Mouse (Mus musculus) urinary bladder, adult 18-20 months (tissue): Measurements from ENCODE around the gene Prkn.

Experiments
- DNase-seq, 2 experiments: peaks; one replicate each; pipeline ENCODE4 v3.0.0; 2022; ENCODE audit warnings: low spot score in 2 of 2, mixed read lengths in 2 of 2

The Prkn gene

DNA sequence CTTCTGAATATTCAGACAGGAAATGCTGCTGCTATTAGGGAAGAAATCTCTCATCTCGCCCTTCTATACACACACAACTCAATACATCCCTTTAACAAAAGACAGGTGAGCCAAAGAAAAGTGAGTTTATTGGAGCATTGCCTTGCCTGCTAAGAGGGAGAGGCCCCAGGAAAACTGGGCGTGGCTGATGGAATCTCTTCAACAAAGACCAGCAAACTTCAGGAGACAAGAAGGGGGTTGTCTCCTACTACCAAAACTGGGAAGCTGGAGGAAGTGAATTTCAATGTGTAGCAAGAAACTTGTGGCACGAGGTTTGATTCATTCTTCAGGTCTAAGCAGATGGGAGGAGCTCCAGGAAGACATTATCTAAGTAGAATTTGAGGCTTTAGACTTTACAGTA lies 989.3 kb downstream of the Prkn start:
- DNase-seq, result no peak

DNA sequence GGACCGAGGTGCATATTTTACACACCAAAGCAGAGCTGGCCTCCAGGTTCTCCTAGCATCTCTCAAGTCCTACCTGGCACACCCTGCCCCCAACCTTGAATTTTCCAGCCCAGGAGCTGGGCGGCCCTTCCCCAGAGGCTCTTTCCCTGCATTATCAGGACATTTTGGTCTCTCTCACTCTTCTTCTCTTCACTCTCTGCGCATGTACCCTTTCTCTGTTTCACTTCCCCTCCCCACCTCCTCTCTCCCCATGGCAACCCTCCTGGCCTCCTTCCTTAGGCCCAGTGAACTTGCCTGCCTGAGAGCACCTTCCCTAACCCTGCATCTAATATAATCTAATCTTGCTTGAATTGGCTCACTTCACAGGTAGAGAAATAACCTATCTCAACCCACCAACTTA lies 996.9 kb downstream of the Prkn start:
- no peak for DNase-seq

- DNase-seq, result no peak
These were observed 1004.3 kb downstream of the Prkn start for GRCm38 (mm10) chr17:11844436-11844835.

- DNase-seq, result no peak
These were observed 1004.8 kb downstream of the Prkn start for GRCm38 (mm10) chr17:11844989-11845388.

- no peak for DNase-seq
These were observed 1005.3 kb downstream of the Prkn start for GRCm38 (mm10) chr17:11845506-11845905.

GRCm38 (mm10) chr17:11854571-11854970 lies 1014.4 kb downstream of the Prkn start:
- DNase-seq, result no peak

GRCm38 (mm10) chr17:11858772-11859405 lies 1018.7 kb downstream of the Prkn start:
- DNase-seq, result no peak

DNA sequence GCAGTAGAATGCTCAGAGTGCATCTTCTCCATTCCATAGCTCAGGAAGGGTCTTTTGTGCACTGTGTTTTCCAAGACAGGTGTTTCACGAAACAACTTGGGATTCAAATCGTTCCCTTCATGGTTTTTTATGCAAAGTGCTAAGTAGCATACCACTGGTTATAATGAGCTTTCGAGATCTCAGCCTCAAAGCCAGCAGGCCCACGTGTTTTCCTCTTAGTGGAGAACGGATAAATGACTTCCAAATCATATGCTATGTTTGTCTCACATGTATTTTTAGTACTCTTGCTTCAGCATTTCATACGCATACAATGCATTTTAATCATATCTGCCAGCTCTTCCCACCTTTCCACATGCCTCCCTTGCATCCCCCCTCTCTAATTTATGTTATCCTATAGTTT lies 1021.0 kb downstream of the Prkn start:
- no peak for DNase-seq

- no peak for DNase-seq
These were observed 1022.2 kb downstream of the Prkn start for GRCm38 (mm10) chr17:11862360-11862759.

DNA sequence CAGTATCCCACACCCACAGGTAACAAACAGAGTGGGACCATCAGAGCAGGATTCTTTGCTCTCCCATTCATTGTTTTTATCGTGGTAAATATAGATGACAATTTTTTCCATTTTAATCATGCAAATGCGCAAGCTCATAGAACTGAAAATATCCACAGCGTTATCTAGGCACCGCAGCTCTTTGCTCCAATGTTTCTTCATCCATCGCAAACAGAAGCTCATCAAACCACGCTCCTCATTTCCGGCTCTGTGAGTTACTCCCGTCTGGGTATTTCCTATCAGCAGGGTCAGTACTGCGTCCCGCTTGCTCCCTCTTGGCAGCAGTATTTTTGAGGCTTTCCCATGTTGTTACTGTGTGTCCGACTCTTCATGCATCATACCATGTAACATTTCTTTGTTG lies 1022.8 kb downstream of the Prkn start:
- no peak for DNase-seq

DNA sequence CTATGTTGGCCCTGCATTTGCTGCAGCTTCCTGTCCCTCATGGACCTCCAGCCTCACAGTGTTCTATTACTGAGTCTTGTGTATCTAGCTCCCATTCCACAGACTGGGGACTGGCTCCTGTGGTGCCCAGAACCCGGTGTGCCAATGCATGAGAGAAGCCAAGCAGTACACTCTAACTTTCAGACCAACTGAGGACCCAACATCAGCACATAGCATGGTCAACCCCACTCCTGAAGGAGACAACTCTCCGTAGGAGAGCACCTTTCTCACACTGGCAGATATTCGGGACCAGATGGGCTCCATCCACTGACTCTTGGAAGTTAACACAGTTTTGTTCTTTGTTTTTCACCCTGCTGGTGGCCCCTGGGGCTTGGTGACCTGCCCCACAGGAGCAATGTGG lies 1026.0 kb downstream of the Prkn start:
- DNase-seq, result no peak

DNA sequence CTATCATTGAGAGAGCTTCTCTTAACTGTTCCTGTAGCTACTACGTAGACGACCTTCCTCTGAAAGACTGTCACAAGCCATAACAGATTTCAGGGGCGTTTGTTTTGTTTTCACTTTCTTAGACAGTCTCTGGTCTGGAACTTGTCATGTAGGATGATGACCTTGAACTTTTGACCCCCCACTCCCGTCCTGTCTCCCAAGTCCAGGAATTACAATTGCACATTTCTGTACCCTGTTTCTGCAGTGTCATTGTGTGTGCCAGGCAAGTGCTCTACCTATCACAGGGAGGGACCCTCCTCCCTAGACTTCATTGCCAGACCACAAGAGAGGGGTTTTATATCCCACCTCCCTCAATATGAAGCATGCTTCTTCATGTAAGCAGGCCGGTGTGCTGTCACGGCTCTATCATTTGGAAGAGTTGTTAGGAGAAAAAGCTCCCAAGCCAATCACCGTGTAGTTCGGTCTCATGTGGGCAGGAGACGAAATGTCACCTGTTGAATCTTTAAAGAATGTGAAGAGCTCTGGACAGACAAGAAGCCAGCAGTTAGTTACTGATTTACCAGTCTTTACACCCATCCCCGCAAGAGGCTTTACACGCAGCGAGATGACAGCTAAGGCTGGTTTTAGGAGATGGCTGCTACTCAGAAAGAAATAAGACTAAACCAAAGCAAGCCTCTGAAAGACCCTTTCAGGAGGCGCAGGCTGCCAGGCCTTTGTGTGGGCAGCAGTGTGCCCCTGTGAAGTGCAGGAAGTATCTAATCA lies 1027.3 kb downstream of the Prkn start:
- DNase-seq, result no peak

GRCm38 (mm10) chr17:11870546-11870945 lies 1030.4 kb downstream of the Prkn start:
- no peak for DNase-seq

GRCm38 (mm10) chr17:11876240-11876639 lies 1036.1 kb downstream of the Prkn start:
- DNase-seq, result no peak

GRCm38 (mm10) chr17:11881110-11881820 lies 1041.1 kb downstream of the Prkn start:
- DNase-seq, result no peak

GRCm38 (mm10) chr17:11885601-11886000 lies 1045.4 kb downstream of the Prkn start:
- no peak for DNase-seq

DNA sequence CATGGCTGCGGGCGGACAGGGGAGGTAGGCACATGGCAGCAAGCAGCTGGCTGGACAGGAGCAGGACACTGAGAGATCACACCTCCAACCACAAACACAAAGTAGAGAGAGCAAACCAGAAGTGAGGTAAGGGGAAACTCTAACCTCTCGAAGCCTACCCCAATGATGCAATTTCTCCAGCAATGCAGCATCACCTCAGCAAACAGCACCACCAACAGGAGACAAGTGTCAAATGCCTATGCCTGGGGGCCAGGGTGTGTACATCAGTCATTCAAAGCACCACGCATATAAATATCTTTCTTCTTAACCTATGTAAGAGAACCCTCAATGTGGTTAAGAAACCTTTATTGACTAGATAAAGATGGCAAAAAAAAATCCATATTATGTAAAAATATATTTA lies 1046.8 kb downstream of the Prkn start:
- no peak for DNase-seq

DNA sequence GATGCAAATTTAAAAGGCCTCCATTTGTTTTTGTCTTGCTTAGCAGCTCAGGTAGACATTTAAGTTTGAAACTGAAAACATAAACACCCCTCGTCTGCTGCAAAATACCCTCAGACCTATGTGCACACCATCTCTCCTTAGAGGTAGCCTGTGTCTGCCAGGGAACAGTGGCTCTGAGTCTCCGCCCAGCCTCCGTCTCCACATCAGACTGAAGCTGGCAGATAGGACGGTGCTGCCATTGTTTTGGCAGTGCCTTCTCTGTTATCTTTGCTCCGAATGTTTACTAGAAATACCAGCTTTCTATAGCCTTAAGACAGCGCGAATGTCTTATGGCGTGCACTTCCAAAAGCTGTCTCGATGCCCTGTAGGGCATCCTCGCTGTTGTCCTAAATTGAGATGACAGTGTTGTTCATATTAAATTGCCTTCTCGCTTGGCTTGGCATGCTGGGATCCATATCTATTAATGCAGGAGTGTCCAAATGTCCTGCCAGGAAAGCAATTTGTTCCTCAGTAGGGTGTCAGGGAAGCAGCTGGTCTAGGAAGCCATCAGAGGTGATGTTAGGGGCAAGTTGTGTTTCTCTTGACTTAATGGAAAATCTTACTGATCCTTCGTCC lies 1047.5 kb downstream of the Prkn start:
- DNase-seq, result no peak

- DNase-seq, result no peak
These were observed 1048.6 kb downstream of the Prkn start for GRCm38 (mm10) chr17:11888806-11889205.

DNA sequence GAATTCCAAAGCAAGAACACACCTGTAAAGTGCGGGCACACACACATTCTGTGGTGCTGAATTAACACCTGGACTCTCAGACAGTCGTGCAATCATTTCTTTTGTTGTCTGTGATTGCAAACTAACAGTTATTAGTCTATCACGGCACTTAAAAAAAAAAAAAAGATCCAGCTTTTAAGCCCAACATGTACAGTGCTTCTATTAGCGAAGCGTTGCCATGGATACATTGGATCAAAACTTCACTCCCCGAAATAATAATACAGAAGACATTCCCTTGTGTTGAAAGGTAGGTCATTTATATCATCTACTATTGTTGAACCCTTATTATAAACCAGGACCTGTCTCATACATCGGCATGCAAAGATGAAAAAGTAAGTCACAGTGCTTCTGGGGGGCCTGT lies 1060.1 kb downstream of the Prkn start:
- no peak for DNase-seq

DNA sequence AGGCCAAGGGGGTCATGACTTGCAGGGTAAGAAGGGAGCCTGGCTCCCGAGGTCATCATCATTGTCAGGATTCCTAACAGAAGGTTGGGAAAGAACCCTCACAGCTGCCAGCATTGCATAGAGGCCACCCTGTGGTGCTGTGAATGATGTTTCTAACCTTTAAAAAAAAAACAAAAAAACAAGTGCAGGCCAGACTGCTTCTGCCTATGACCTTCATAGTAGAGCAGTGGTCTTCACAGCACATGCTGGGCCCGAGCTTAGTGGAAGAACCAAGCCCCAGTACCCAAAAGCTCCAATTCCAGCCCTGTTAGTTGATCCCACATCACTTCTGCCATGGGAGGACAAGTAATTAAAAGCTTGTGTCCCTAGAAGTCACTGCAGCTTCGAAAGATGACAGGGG lies 1061.5 kb downstream of the Prkn start:
- DNase-seq, result no peak

- DNase-seq, result no peak
These were observed 1062.8 kb downstream of the Prkn start for GRCm38 (mm10) chr17:11903001-11903400.
